Mouse (Mus musculus) activated CD4-positive, CD25-positive, alpha-beta regulatory T cell, adult 4 months (primary cell): Measurements from ENCODE around the gene Scrt2. TPM values are rescaled to one million over a fixed set of nuclear protein-coding genes. Genes with fewer than 3 reads are reported as not detected.

Source experiments
- polyA plus RNA-seq, 2 experiments: library from polyadenylated mRNA; unstranded; fragments of 100-300 nt; shearing (Covaris generic); gene quantifications; one replicate each; pipeline ENCODE4 v1.2.1; 2017

Scrt2 gene
- polyA plus RNA-seq, 2 experiments from 2014 or later = not detected

Other genes with a start within 250 kb of the Scrt2 start
- gene Rspo4, start 238.6 kb upstream of the Scrt2 start, polyA plus RNA-seq = not detected
- gene Angpt4, start 170.3 kb upstream of the Scrt2 start, polyA plus RNA-seq = not detected
- 10 to 100 TPM; 15.2 to 27.5 TPM for gene Fam110a, start 101.3 kb upstream of the Scrt2 start, polyA plus RNA-seq
- gene Slc52a3, start 85.0 kb upstream of the Scrt2 start, polyA plus RNA-seq = 1 to 10 TPM; 7.3 to 8.4 TPM
- 1 to 10 TPM in 1 of 2 experiments, under 1 TPM in 1; 0.92 to 1.5 TPM for gene Srxn1, start 24.0 kb downstream of the Scrt2 start, polyA plus RNA-seq
- not detected for gene Tcf15, start 62.0 kb downstream of the Scrt2 start, polyA plus RNA-seq
- 10 to 100 TPM; 68.0 to 91.6 TPM for gene Csnk2a1, start 145.3 kb downstream of the Scrt2 start, polyA plus RNA-seq
- 10 to 100 TPM; 14.9 to 18.3 TPM for gene Tbc1d20, start 212.3 kb downstream of the Scrt2 start, polyA plus RNA-seq